Mouse (Mus musculus) kidney, adult 9 months (tissue): Measurements from ENCODE around the gene Klhl10.
A peak's percentile ranks its signal among the peaks of the same experiment; 100 is the strongest.

Experiments
- DNase-seq: peaks from one replicate; pipeline ENCODE4 v3.0.0; 2022

Klhl10 gene

DNA sequence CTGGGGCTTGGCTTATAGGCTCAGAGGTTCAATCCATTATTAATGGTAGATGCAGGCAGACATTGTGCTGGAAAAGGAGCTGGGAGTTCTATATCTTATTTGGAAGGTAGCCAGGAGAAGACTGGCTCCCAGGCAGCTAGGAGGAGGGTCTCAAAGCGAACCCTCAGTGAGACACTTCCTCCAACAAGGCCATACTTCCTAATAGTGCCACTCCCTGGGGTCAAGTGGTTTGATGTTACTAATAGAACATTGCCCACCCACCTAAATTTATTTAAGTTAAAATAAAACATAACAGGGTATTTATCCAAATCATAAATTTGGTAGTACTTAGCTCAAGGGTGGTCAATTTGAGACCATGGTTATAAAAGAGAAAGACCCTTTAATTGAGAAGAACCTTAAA lies 24.1 kb downstream of the Klhl10 start:
- DNase-seq = no peak

DNA sequence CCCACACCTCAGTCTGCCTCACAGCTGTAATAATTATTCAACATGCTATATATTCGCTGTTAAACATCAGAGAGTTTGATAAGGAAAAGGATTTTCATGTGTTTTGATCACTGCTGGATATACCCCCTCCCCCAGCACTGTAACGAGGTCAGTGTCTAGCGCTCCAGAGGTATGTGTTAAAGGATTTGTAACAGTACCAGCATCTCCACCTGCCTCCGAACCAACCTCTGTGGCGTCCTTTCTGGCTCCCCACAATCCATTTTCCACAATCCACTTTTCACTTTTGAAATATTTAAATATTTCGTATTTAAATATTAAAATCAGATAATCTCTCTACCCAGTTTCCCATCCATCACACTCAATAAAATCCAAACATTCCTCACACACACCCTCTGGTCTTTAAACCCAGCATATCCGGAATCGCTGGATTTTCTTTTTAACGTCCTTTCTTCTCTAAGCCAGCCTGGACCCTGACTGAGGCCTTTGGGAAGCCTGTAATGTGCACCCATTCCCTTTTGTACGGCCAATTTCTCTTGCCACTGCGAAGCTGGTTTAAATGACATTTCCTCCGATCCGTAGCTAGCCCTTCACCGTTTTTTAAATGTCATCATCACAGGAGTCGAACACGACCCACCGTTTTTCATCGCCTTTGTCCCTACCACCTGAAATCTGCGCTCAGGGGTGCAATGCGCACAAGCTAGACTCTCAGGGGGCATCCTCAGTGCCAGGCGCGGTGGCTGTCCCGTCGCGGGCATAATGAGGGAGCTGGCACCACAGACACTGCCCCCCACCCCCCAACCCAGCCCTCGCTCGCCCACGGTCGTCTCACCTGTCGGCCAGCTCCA lies 29.9 kb downstream of the Klhl10 start:
- DNase-seq = no peak

DNA sequence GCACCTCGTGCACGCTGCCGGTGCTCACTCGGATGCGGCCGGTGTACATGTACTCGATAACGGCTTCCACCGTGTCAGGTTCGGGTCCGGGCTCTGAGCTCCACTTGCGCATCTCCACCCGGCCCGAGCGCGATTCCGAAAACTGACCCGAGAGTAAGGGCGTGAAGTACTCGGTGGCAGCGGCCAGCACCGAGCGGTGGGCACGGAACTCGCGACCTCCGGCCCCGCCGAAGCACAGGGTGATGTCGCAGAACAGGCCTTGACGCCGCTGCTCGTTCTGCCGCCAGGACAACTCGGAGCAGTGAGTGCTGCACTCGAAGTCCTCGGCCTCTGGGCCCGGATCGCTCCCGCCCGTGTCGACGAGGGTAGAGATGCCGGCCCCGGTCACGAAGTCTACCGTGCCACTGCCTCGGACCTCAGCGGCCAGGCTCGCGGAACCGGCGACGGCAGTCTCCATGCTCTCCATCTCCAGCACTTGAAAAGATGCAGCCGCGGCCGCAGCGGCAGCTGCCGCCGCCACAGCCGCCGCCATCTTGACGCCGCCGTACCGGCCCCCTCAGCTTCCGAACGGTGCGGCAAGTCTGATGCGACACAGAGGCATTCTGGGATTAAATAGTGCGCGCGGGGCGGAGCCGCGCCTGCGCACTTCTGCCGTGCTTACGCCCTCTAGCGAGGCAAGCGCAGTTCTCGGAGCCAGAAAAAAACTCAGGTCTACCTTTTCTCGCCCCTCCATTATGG lies 30.6 kb downstream of the Klhl10 start, which contains the start of gene Klhl11:
Gene Klhl11, minus strand, starts transcription at position 545 of the 738 bp plus-strand sequence.
- peak; percentile 92 for DNase-seq

DNA sequence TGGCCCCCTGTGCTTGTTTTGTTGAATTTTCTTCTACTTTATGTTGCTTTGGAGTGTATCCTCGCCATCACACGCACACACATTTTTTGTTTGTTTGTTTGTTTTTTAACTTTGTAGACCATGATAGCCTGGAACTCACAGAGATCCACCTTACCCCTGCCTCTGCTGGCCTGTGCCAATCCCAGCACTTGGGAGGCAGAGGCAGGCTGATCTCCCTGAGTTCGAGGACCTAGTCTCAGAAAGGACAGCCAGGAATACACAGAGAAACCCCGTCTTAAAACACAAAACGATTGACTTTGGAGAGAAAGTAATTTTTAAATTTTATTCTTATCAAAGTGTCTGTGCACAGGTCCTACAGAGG lies 31.2 kb downstream of the Klhl10 start:
- no peak for DNase-seq

DNA sequence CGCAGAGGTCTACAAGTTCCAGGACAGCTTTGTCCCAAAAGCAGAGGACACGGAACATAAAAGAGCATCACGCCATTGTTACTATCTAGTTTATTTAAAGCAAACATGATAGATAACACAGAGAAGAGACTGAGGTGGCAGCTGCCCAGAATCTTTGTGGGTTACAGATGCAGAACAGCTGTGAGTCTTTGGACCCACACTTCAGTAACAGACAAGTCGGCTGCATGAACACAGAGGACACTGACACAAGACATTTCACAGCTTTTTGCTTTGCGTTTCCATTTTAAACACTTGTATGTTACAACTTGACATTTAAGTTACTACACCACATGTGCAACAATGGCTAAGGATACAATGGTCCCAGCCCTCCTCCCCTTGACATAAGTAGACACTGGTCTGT lies 34.6 kb downstream of the Klhl10 start:
- DNase-seq = no peak

DNA sequence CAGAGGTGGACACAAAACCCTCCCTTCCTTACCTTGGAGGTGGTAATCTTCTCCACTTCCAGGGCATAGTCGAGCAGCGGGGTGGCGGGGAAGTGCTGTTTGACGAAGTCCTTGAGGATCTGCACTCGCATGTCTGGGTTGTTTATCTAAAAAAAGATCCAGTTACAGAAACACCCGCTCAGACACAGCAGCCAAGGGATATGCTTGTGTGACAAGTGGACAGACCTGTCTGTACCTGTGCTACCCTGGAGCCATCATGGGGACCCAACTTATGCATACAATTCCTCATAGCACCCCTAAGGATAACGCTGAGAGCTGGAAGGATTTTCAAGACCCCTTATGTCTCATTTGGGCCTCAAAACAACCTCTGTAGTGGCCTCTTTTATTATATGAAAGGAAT lies 37.4 kb downstream of the Klhl10 start:
- no peak for DNase-seq

DNA sequence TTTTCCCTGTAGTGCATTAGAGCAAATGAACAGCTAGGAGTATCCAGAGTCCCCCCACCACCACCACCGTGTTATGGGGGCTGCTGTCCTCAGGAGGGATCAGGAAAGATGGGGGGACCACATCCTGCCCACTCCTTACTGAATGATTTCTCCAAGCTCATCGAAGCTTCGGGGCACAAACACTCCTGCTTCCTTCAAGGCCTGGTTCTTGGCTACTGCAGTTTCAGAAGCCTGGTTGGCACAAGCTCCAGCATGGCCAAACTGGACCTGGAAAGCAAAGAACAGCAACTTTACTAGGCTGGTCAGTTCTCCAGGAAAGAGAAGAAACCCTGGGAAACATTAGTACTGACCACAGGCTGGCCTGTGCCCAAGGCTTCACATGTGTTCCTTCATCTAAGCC lies 42.7 kb downstream of the Klhl10 start:
- DNase-seq = no peak

DNA sequence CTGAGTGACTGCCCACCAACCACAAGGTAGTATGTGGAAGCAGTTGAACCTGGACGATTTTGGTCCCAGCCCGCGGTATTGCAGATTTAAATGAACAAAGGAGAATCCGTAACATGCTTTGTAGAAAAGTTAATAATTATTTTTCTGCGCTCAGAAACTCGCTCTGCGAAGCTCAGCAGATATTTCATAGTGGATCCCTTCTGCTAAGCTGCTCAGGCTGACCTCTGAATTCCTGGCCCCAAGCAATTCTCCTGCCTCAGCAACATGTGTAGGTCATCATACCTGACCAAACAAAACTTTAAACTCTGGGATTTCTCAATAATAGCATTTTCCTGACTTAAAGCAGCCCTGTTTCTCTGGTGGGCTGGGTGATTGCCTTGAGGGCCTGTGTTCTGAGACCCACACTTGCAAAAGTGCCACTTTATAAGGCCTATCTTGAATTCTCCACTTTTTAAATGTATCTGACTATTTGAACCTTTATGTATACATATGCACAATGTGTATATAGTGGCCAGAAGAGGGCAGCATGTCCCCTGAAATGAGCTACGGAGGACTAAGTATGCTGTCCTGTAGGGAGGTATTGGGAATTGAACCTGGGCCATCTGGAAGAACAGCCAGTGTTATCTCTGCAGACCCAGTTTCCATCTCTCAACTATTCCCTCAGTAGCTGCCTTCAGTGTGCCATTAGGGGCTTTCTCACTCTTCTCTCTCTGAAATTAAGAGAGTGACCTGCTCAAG lies 44.3 kb downstream of the Klhl10 start:
- peak; percentile 48 for DNase-seq

DNA sequence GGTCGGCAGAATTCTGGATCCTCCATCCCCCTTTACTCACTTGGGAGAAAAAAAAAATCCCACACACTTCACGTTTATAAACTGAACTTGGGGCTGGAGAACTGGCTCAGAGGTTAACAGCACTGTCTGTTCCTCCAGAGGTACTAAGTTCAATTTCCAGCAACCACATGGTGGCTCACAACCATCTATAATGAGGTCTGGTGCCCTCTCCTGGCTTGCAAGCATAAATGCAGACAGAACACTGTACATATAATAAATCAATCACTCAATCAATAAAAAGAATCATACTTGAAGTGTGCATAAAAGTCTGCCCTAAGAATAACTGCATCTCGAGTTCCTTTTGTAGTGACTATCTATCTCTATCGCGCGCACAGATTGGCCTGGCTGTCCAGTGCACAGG lies 49.2 kb downstream of the Klhl10 start:
- DNase-seq = peak; percentile 19

DNA sequence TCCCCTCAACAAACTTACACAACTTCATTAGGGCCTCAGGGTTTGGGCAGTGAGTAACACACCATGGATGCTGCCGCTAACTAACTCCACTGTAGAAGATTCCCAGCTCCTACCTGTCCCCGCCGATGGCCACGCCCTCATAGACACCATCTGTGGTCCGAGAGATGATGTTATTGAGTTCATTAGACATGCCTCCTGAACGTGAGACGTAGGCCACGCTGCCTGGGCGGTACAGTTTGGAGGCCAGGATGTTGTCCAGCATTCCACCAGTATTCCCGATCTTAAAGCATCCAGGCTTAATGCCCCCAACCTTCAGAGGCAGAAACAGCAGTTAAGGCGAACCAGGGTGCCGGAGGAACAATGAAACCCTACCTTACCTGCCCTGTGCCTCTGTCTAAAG lies 52.1 kb downstream of the Klhl10 start:
- no peak for DNase-seq

DNA sequence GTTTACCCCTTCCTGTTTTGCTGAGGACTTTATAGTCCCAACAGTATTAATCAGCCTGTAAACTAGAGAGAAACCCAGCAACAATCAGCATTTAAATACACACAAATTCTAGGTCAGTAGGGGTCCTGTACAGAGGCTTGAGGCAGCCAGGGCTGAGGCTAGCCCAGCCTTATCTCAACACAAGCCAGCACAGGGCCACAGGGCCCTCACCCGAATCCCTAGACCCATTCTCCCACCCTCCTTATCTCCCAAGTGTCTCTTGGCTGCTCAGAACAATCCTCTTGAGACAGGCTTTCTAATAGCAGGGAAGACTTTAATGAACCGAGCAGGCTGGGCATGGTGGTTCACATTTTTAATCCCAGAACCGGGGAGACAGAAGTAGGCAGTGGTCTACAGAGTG lies 58.5 kb downstream of the Klhl10 start:
- DNase-seq = no peak

DNA sequence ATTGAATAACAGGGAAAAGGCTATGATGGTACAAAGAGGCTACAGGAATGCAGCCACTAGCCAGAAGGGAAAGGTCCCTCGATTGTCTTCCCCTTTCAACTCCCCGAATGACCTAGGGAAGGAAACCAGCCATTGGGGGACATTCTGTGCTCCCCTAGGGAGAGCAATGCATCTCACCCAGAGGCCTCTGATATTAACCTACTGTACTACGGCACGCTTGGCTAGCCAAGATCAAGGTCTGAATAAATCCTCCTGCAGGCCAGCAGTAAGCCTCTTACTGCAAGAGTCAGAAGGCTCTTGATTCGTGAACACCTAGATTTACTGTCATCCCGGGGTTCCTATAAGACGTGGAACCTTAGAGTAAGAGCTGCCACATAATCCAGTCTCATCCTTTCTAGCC lies 58.9 kb downstream of the Klhl10 start:
- peak; percentile 80 for DNase-seq

DNA sequence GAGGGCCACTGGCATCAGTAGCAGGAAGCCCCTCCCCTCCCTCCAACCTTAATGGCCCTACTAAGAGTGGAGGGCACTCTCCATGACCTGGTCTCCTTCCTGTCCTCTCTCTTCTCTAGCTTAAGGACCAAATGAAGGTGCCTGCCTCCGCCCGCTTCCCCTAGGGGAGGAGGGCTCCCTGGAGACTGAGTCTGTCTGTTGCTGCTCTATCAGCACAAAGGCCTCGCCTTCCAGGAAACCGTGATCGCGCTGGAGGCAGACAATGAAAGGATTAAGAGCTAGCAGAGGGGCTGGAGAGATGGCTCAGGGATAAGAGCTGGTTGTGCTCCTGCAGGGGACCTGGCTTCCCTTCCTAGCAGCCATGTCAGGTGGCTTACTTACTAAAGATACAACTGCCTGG lies 59.6 kb downstream of the Klhl10 start:
- DNase-seq = no peak

DNA sequence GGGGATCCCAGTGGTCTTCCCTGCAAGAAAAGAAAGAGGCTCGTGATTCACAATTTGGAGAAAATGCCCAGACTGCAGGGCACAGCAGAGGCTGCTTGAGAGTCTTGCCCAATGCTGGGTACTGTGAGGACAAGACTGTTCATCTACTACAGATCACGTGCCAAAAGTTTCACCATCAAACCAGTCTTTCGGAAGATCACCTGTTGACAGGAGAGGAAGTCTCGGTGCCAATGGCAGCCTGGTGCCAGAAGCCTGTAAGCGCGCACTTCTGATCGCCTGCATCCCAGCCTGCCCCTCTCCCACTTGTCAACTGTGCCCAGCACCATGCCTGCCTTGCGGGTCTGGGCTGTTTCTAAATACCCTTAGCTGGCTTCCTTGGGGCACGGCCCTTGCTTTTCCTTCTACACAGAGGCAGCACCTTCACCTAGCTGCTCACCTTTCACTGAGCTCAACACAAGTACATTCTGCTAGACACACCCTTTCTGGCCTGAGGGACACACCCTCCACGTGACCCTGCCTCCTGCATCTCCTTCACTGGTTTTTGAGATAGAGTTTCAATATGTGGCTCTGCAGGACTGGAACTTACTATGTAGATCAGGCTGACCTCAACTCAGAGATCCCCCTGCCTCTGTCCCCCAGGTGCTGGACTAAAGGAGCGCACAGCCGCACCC lies 63.4 kb downstream of the Klhl10 start:
- DNase-seq = no peak

DNA sequence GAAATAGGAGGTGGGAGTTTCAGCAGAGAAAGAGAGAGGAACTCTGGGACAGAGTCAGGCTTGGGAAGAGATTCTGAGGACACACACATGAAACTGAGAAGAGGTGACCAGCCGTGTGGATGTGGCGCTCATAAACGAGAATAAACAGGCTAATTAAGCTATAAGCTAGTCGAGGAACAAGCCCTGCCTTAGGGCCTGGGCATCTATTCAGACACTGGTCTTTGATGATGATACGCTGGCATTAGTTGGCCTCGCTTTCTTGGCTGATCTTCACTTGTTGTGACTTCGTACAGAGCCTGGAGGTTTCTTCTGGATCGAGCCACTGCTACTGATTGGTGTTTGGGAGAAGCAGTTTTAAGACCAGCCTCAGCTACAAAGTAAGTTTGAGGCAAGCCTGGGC lies 64.3 kb downstream of the Klhl10 start:
- DNase-seq = no peak
